Mouse (Mus musculus): ENCODE measurements around the gene Taz. TPM values are rescaled to one million over a fixed set of nuclear protein-coding genes. Genes with fewer than 3 reads are reported as not detected.

Taz gene
- polyA plus RNA-seq, 1 experiment from 2014 or later: 84.0 TPM

- WGBS: 25% methylated on average over 39 of the region's 39 CpGs
- peak; percentile 88 for ATAC-seq (ENCODE audit: low FRiP score)
Observed at GRCm38 (mm10) chrX:74282395-74283091, 831 bp downstream of the Taz start.

GRCm38 (mm10) chrX:74283092-74283437 is 1.4 kb downstream of the Taz start:
- peak; percentile 49 for ATAC-seq (ENCODE audit: low FRiP score)
- peak overlapping the region; percentile 67 for H3K4me2 ChIP-seq
- no peaks in the 10 kb centered on the region for H3K27me3 ChIP-seq (replicated peaks)
- no peaks in the 10 kb centered on the region for H3K36me3 ChIP-seq
- H3K4me3 ChIP-seq (replicated peaks): peak overlapping the region; percentile 60
- peaks cover 19% of the 10 kb centered on the region for H3K4me1 ChIP-seq
- H3K9me3 ChIP-seq (replicated peaks): no peaks in the 10 kb centered on the region
- WGBS: 20% methylated on average over 5 of the region's 5 CpGs
- H3K27ac ChIP-seq (replicated peaks): peak overlapping the region; percentile 85
- peak overlapping the region; percentile 60 for H3K9ac ChIP-seq (replicated peaks)

More at GRCm38 (mm10) chrX:74282395-74283091, 831 bp downstream of the Taz start:
- peak overlapping the region; percentile 85 for H3K27ac ChIP-seq (replicated peaks)
- no peaks in the 10 kb centered on the region for H3K36me3 ChIP-seq
- H3K9ac ChIP-seq (replicated peaks): peak overlapping the region; percentile 60
- no peaks in the 10 kb centered on the region for H3K9me3 ChIP-seq (replicated peaks)
- peaks cover 19% of the 10 kb centered on the region for H3K4me1 ChIP-seq
- H3K4me3 ChIP-seq (replicated peaks): peak overlapping the region; percentile 60
- no peaks in the 10 kb centered on the region for H3K27me3 ChIP-seq (replicated peaks)
- peak overlapping the region; percentile 67 for H3K4me2 ChIP-seq

GRCm38 (mm10) chrX:74293431-74293830 is 11.7 kb downstream of the Taz start:
- no peak for ATAC-seq (ENCODE audit: low FRiP score)
- no peak overlapping the region for H3K4me2 ChIP-seq
- H3K36me3 ChIP-seq: peaks cover 4% of the 10 kb centered on the region; the same call in 1 of the 2 replicates
- no peaks in the 10 kb centered on the region for H3K27me3 ChIP-seq (replicated peaks)
- no peak overlapping the region for H3K4me3 ChIP-seq (replicated peaks)
- no peak overlapping the region for H3K9ac ChIP-seq (replicated peaks)
- no peak overlapping the region for H3K27ac ChIP-seq (replicated peaks)
- 77% methylated on average over 4 of the region's 4 CpGs for WGBS
- H3K4me1 ChIP-seq: peaks cover 5% of the 10 kb centered on the region
- H3K9me3 ChIP-seq (replicated peaks): no peaks in the 10 kb centered on the region

- ATAC-seq (ENCODE audit: low FRiP score): peak; percentile 98
- WGBS: 19% methylated on average over 37 of the region's 37 CpGs
- Histone ChIP-seq H3K27me3 (replicated peaks) (no peaks in the 10 kb centered on the region), H3K4me1 (peaks cover 12% of the 10 kb centered on the region), H3K9me3 (replicated peaks) (no peaks in the 10 kb centered on the region), H3K9ac (replicated peaks) (peak within 1 kb of the TSS; percentile 71), H3K4me3 (replicated peaks) (peak within 1 kb of the TSS; percentile 64), H3K36me3 (peaks cover 18% of the 10 kb centered on the region; the same call in 1 of the 2 replicates), H3K4me2 (peak within 1 kb of the TSS; percentile 64), H3K27ac (replicated peaks) (peak within 1 kb of the TSS; percentile 85)
Observed at GRCm38 (mm10) chrX:74296538-74297448, 15.1 kb downstream of the Taz start, which contains the start of gene Atp6ap1. Gene Atp6ap1 (plus strand): TSS chrX:74297097.

GRCm38 (mm10) chrX:74298348-74298747 is 16.6 kb downstream of the Taz start:
- 96% methylated on average over 1 of the region's 1 CpGs for WGBS
- H3K36me3 ChIP-seq: peaks cover 34% of the 10 kb centered on the region
- no peaks in the 10 kb centered on the region for H3K27me3 ChIP-seq (replicated peaks)
- H3K4me3 ChIP-seq (replicated peaks): no peak overlapping the region
- no peak for ATAC-seq (ENCODE audit: low FRiP score)
- H3K4me1 ChIP-seq: peaks cover 12% of the 10 kb centered on the region
- H3K27ac ChIP-seq (replicated peaks): no peak overlapping the region
- no peak overlapping the region for H3K9ac ChIP-seq (replicated peaks)
- H3K4me2 ChIP-seq: 0 out of 2 replicates have a peak overlapping the region, but pooled peaks have one; percentile 20
- no peaks in the 10 kb centered on the region for H3K9me3 ChIP-seq (replicated peaks)

GRCm38 (mm10) chrX:74299721-74300120 is 18.0 kb downstream of the Taz start:
- WGBS: 88% methylated on average over 3 of the region's 3 CpGs

GRCm38 (mm10) chrX:74304867-74305700 is 23.4 kb downstream of the Taz start, which contains the start of gene Gdi1:
Gene Gdi1 (plus strand): TSS chrX:74304998.
- H3K27ac ChIP-seq (replicated peaks): peak within 1 kb of the TSS; percentile 93
- peak; percentile 84 for ATAC-seq (ENCODE audit: low FRiP score)
- 14% methylated on average over 41 of the region's 41 CpGs for WGBS
- H3K4me1 ChIP-seq: peaks cover 31% of the 10 kb centered on the region
- H3K4me2 ChIP-seq: peak within 1 kb of the TSS; percentile 63
- H3K9ac ChIP-seq (replicated peaks): peak within 1 kb of the TSS; percentile 61
- H3K27me3 ChIP-seq (replicated peaks): no peaks in the 10 kb centered on the region
- no peaks in the 10 kb centered on the region for H3K9me3 ChIP-seq (replicated peaks)
- H3K36me3 ChIP-seq: peaks cover 61% of the 10 kb centered on the region
- H3K4me3 ChIP-seq (replicated peaks): peak within 1 kb of the TSS; percentile 54

More at GRCm38 (mm10) chrX:74299721-74300120, 18.0 kb downstream of the Taz start:
- H3K4me3 ChIP-seq (replicated peaks): no peak overlapping the region
- no peak overlapping the region for H3K4me2 ChIP-seq
- no peak for ATAC-seq (ENCODE audit: low FRiP score)
- H3K9ac ChIP-seq (replicated peaks): no peak overlapping the region
- H3K27ac ChIP-seq (replicated peaks): no peak overlapping the region
- peaks cover 15% of the 10 kb centered on the region for H3K4me1 ChIP-seq
- peaks cover 37% of the 10 kb centered on the region for H3K36me3 ChIP-seq
- no peaks in the 10 kb centered on the region for H3K9me3 ChIP-seq (replicated peaks)
- H3K27me3 ChIP-seq (replicated peaks): no peaks in the 10 kb centered on the region

- Histone ChIP-seq H3K4me3 (replicated peaks) (peak within 1 kb of the TSS; percentile 60), H3K4me1 (peaks cover 33% of the 10 kb centered on the region), H3K27ac (replicated peaks) (peak within 1 kb of the TSS; percentile 89), H3K9me3 (replicated peaks) (no peaks in the 10 kb centered on the region), H3K27me3 (replicated peaks) (no peaks in the 10 kb centered on the region), H3K36me3 (peaks cover 21% of the 10 kb centered on the region), H3K9ac (replicated peaks) (peak within 1 kb of the TSS; percentile 75), H3K4me2 (peak within 1 kb of the TSS; percentile 67)
- WGBS: 24% methylated on average over 54 of the region's 59 CpGs
- peak; percentile 98 for ATAC-seq (ENCODE audit: low FRiP score)
Observed at GRCm38 (mm10) chrX:74312540-74313464, 31.1 kb downstream of the Taz start, which contains the start of gene Fam50a. Gene Fam50a (plus strand): TSS chrX:74313033.

- Histone ChIP-seq H3K4me2 (peak within 1 kb of the TSS; percentile 70), H3K36me3 (no peaks in the 10 kb centered on the region), H3K4me1 (peaks cover 33% of the 10 kb centered on the region), H3K9me3 (replicated peaks) (no peaks in the 10 kb centered on the region), H3K27ac (replicated peaks) (peak within 1 kb of the TSS; percentile 88), H3K4me3 (replicated peaks) (peak within 1 kb of the TSS; percentile 52), H3K27me3 (replicated peaks) (no peaks in the 10 kb centered on the region), H3K9ac (replicated peaks) (peak within 1 kb of the TSS; percentile 59)
- WGBS: 25% methylated on average over 30 of the region's 30 CpGs
- peak; percentile 96 for ATAC-seq (ENCODE audit: low FRiP score)
Observed at GRCm38 (mm10) chrX:74328725-74329161, 47.0 kb downstream of the Taz start, which contains the start of gene Plxna3. Gene Plxna3 (plus strand): TSS chrX:74329066.

GRCm38 (mm10) chrX:74329215-74329671 is 47.5 kb downstream of the Taz start:
- ATAC-seq (ENCODE audit: low FRiP score): peak; percentile 71
- Histone ChIP-seq H3K36me3 (no peaks in the 10 kb centered on the region), H3K4me1 (peaks cover 37% of the 10 kb centered on the region), H3K9me3 (replicated peaks) (no peaks in the 10 kb centered on the region), H3K27me3 (replicated peaks) (no peaks in the 10 kb centered on the region), H3K4me3 (replicated peaks) (peak overlapping the region; percentile 52), H3K9ac (replicated peaks) (peak overlapping the region; percentile 59), H3K27ac (replicated peaks) (peak overlapping the region; percentile 88), H3K4me2 (peak overlapping the region; percentile 70)
- 25% methylated on average over 10 of the region's 10 CpGs for WGBS

Measured in neural tube, embryonic 15.5 days (tissue).